Mouse (Mus musculus) left cerebral cortex, postnatal 10 days (tissue): ENCODE measurements at regions not wholly inside any gene's neighbourhood (a gene's known extent, or its start where the extent isn't known, plus 50 kb on each side); places are given as distances from the start of the nearest gene placed in this dataset.

Experiments
- DNase-seq, 2 experiments: peaks; one replicate each; pipeline ENCODE4 v3.0.0; 2021 to 2022; ENCODE audit warnings: low spot score in 2 of 2, mixed read lengths in 1 of 2; ENCODE audit errors: extremely low spot score in 1 of 2
- intact Hi-C: fragments of 180-260 bp; cut with DNase I; formaldehyde crosslinking; loops from one replicate; pipeline ENCODE4 v1.15.1; 2025

DNA sequence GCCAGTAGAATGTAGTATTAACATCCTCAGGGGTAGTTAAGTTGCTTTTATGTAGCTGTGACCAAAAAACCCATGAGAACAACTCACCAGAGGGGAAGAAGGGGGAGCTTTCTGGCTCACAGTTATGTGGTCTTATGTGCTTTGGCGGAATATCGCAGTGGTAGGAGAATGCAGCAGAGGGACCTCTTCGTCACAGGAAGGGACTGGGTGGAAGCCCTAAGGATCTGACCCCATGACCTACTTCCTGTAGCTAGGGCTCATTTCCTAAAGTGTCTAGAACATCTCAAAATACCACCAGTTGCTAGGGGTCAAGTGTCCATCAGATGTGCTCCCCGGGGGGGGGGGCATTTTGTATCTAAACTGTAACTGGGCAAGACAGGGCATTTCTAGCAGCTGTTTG lies 231.3 kb downstream of the Gm45692 start:
- intact Hi-C loops = no loop called here
- peak in 1 of 2 experiments; percentile 26 for DNase-seq

DNA sequence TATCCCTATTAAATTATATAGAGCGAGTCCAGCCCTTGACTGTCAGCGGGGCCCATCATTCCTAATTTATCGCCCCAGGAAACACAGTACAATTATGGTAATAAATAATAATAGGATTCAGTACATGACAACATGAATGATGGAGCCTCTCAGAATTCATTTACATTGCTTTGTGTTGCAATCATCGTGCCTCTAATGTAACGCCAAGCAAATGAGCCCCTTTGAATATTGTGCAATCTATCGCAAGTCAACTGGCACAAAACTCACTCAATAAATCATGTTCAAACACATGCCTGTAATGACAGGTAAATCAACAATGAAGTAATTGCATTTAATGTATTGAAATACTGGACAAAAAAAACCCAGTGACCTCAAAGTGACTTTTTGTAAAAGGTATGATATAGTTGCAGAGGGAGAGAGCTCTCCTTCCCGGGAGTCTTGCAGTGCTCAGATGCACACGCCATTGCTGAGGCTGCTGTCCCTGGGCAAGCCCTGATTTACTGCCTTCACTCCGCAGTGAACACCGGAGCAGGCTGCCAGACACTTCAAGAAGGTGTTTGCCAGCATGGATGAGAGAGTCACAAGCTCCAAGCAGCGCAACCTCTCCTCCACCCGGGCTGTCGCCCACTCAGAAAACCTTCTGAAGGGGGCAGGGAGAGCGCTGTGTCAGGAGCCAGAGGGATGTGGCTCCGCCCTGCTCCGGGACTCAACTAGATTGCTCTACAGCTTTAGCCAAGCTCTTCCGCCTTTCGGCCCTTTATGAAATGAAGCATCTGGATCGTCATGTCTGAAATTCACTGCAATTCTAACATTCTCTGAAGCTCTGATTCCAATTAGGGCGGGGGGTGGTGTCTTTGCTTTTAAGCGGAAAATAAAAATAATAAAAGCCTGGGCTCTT lies 232.6 kb downstream of the Gm45692 start:
- DNase-seq = peak in 1 of 2 experiments; percentile 58

GRCm38 (mm10) chr8:26352541-26353010 lies 233.2 kb downstream of the Gm45692 start:
- peak in 1 of 2 experiments; percentile 52 for DNase-seq
- intact Hi-C loops = no loop called here

More for the DNA sequence above, 232.6 kb downstream of the Gm45692 start:
- intact Hi-C loops = no loop called here

DNA sequence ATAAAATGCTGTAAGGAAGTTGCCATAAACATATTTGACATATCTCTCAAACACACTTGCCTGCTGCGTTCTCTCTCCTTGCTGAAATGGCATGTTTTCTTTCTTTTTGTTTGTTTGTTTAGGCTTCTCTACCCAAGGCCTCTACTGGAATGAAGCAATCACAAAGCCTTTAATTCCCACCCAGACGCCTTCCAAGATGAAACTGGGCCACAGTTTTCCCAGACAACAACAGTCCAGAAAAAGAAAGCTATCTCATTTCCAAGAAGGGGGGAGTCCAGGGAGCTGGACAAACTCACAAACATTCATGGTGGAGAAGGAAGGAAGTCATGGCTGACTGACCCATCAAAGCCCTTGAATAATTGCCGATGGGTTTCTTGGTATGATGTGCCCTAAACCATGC lies 234.1 kb downstream of the Gm45692 start:
- intact Hi-C loops = no loop called here
- no peak for DNase-seq

DNA sequence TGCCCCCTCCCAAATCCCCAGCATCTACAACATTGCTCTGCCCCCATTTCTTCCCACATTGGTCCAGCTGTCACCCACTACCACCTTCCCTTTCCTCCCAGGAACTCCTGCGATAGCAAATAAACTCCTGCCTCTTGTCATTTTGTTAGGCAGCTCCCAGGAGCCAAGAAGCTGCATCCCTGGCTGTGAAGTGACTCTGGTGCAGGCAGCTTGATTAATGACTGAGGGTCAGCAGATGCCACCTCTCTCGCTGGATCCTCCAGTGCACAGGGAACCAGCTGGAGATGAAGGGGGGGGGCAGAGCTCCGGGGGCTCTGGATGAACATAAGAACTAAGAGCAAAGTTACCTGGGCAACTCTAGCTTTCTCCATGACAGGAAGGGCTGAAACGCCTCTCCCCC lies 235.2 kb downstream of the Gm45692 start:
- no peak for DNase-seq
- intact Hi-C loops = no loop called here

DNA sequence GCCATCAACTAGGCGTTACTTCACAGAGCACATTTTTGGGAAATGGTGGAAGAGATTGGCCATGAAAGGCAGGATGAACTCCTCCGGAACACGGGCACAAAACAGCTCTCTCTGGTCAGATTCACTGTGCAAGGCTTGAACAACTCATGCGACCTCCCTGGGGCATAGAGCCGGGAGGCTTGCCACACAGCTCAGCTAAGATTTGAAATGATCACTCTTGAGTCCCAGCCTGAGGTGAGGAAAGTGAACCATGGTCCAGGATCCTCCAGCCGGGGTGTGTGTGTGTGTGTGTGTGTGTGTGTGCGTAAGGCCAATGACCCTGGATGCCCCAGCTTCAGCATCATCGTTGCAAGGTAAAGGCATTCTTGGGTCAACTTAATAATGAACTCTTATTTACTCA lies 237.5 kb downstream of the Gm45692 start:
- intact Hi-C loops = no loop called here
- no peak for DNase-seq

- DNase-seq = no peak
- intact Hi-C loops = no loop called here
Measured at GRCm38 (mm10) chr8:26358711-26359136, 239.4 kb downstream of the Gm45692 start.

GRCm38 (mm10) chr8:26362366-26362765 lies 243.0 kb downstream of the Gm45692 start:
- intact Hi-C loops = no loop called here
- no peak for DNase-seq

DNA sequence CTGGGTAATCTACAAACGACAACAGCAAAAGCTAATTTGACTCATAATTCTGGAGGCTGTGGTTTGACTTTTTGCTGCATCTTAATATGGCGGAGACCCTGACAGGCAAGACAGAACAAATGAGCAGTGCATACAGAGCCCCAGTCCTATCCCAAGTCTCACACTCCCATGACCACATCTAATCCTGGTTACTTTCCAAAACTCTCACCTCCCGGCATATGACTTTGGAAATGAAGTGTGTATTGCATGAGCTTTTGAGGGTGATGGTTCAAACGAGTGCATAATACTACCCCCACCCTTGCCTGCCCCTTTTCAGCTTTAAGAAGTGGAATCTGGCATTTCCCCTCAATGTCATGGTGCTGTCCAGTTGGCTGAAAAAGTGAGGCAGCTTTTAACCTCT lies 244.3 kb downstream of the Gm45692 start:
- intact Hi-C loops = no loop called here
- no peak for DNase-seq

GRCm38 (mm10) chr8:26364637-26365036 lies 245.3 kb downstream of the Gm45692 start:
- intact Hi-C loops = no loop called here
- no peak for DNase-seq

- intact Hi-C loops = loop anchor here (1.0 to 2.0 kb wide), 2 partner anchors 63 to 600 kb away; no protein-coding TSS in a partner anchor
- DNase-seq = peak; percentile 59 to 63
Measured at GRCm38 (mm10) chr8:26380668-26381067, 261.3 kb downstream of the Gm45692 start.

- no peak for DNase-seq
- intact Hi-C loops = no loop called here
Measured at GRCm38 (mm10) chr8:26382426-26382825, 263.1 kb downstream of the Gm45692 start.

- intact Hi-C loops = no loop called here
- no peak for DNase-seq
Measured at GRCm38 (mm10) chr8:26383886-26384285, 264.6 kb downstream of the Gm45692 start.

DNA sequence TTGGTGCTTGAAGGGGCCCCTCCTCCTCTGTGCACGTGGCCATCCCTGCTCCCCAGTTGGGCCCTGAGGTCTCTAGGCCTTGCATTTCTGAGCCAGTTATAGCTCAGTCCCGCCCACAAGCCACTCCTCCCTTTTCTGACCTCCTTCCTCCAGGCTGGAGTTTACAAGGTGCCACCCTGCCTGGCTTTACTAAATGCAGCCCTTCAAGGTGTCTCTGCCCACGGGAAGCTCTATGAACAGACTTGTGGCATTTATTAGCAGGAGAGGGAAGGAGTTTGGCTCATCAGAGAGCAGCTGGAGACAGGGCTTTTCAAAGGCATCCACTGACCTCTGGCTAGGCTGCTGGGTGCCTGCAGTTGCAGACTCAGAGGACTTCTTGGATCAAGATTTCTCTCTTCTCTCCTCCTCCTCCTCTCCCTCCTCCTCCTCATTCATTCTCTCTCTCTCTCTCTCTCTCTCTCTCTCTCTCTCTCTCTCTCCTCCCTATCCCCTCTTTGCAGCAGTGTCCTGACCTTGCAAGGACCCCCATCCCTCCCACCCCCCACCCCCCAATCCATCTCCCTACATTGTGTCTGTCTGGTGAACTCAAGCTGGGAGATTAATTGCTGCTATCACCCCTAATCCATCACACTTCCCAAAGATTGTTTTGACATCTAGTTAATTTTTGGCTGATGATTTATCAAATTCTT lies 265.1 kb downstream of the Gm45692 start:
- intact Hi-C loops = no loop called here
- peak in 1 of 2 experiments; percentile 46 for DNase-seq

DNA sequence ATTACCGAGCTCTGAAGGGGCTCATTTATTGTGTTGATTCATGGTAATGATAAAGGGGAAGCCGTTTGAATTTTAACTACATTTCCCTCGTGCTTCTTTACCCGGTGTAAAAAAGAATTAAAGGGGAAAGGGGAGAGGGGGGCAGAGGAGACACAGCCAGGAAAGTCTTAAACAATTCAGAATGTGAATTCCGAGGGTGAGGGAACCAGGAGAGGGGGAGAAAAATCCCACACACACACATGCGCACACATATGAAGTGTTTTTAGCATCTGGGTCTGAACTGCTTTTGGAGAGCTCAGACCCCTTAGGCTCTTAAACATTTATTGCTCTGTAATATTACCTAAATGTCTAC lies 265.6 kb downstream of the Gm45692 start:
- no peak for DNase-seq
- intact Hi-C loops = no loop called here

- intact Hi-C loops = no loop called here
- no peak for DNase-seq
Measured at GRCm38 (mm10) chr8:26395061-26395460, 275.7 kb downstream of the Gm45692 start.

- no peak for DNase-seq
- intact Hi-C loops = no loop called here
Measured at GRCm38 (mm10) chr8:26420002-26420401, 300.7 kb downstream of the Gm45692 start.

GRCm38 (mm10) chr8:26420536-26420935 lies 301.2 kb downstream of the Gm45692 start:
- intact Hi-C loops = no loop called here
- no peak for DNase-seq

DNA sequence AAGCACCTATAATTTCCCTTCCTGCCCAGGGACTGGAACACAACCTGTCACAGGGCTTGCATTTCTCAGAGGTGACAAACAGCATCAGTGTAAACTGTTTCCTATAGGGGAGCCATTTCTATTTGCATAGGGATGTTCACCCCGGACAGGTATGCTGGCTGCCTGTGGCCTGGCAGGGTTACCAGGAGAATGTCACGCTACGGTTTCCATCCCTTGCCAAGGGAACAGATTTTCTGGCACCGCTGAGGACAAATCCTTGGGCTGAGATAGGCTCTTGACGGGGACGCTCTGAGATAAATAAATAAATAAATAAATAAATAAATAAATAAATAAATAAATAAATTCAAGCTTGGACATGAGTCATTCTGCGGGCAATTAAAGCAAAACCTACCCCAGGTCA lies 308.0 kb downstream of the Gm45692 start:
- DNase-seq = no peak
- intact Hi-C loops = no loop called here

- no peak for DNase-seq
- intact Hi-C loops = no loop called here
Measured at GRCm38 (mm10) chr8:26429751-26430327, 310.5 kb downstream of the Gm45692 start.
